Mouse (Mus musculus) left cerebral cortex, postnatal 4 days (tissue): ENCODE measurements around the gene C9orf72. TPM values are rescaled to one million over a fixed set of nuclear protein-coding genes. Genes with fewer than 3 reads are reported as not detected.
"Not testable (repeated sequence)": the region's sequence is repeated elsewhere in the genome, so short reads cannot be mapped to it uniquely, and the experiment has no call there.

Source experiments
- DNase-seq: peaks from one replicate; pipeline ENCODE4 v3.0.0-alpha.2; 2022
- intact Hi-C: fragments of 180-260 bp; cut with DNase I; formaldehyde crosslinking; loops from one replicate; pipeline ENCODE4 v1.15.1; 2025
- total RNA-seq, 2 experiments: library from RNA; stranded (reverse); gene quantifications; 2 replicates each; pipeline ENCODE4 v1.2.3; 2021

Gene C9orf72
- total RNA-seq: 10 to 100 TPM; 44.3 to 47.0 TPM

DNA sequence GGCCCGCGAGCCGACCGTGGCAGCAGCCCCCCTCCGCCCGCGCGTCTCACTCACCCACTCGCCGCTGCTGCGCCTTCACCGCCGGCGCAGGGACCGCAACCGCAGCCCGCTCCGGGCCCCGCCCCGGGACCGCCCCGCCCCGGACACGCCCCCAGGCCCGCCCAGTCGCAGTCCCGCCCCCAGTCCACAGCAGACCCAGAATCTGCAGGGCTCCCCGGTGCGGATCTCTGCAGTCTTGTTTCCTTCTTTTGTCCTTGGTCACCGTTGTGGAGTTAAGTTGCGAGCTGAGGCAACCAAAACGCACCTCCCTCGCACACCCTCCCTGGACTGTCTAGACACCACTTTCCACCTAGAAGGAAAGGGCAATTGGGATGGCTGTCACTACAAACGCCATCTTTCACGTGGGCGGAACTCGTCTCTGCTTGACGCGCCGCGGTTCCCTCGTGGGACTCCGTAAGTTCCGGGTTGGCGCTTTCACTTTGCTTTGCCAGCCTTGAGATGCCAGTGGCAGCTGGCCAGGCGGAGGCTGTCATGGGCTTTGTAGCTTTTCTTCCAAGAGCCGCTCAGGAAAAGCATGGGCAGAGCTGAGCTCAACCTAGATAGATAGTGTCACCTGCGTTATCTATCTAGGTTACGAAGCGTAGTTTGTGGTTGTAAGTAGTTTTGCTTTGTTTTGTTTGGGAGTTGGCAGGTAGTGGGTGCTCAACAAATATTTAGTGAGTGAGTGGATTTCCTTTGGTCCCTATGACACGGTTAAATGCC is at the start of gene C9orf72:
C9orf72 (minus strand) TSS at position 442 of the 762 bp plus-strand sequence.
- peak; percentile 97 for DNase-seq
- intact Hi-C loops: no loop called here

- no peak for DNase-seq
- intact Hi-C loops: no loop called here
Observed at GRCm38 (mm10) chr4:35259006-35259405, 33.0 kb upstream of the C9orf72 start.

DNA sequence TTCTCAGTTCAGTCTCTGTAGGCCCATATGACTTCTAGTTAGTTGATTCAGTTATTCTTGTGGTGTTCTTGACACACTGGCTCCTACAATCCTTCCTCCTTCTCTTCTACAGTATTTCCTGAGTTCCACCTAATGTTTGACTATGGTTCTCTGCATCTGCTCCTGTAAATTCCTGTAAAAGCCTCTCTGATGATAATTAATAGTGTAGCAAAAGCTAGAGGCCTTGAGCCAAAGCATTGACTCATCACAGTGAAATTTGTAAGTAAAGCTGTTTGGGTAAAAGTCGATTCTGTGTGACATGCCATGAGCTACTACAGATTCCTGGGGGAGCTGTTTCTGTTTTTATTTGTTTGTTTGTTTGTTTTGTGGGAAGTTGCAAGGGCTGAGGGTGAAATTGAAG is 18.0 kb upstream of the C9orf72 start:
- DNase-seq: no peak

DNA sequence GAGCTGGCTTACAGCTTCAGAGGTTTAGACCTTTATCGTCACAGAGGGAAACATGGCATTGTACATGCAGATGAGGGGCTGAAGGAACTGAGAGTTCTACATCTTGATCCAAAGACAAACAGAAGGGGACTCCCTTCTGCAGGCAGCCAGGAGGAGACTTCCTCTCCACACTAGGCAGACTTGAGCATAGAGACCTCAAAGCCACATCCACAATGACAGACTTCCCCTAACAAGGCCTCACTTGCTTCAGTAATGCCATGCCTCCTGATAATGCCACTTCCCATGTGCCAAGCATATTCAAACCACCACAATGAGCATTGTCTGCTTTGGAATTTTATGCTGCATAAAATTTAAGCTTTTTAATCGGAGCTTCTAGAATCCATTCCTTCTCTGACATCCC is 15.8 kb upstream of the C9orf72 start:
- intact Hi-C loops: no loop called here

More for the DNA sequence above, 18.0 kb upstream of the C9orf72 start:
- intact Hi-C loops: no loop called here

GRCm38 (mm10) chr4:35238696-35239095 is 12.7 kb upstream of the C9orf72 start:
- intact Hi-C loops: no loop called here
- no peak for DNase-seq

More for the DNA sequence above, 15.8 kb upstream of the C9orf72 start:
- no peak for DNase-seq

DNA sequence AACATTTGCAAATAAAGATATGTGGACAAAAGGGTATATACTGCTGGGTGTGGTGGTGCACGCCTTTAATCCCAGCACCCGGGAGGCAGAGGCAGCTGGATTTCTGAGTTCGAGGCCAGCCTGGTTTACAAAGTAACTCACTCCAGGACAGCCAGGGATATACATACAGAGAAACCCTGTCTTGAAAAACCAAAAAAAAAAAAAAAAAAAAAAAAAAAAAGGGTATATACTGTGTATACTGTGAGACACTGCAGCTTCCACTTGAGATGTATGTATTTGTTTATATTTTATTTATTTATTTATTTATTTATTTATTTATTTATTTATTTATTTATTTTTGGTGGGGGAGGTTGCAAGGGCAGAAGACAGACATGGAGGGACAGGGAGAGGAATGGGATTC is 12.3 kb upstream of the C9orf72 start:
- intact Hi-C loops, DNase-seq: not testable (repeated sequence)

DNA sequence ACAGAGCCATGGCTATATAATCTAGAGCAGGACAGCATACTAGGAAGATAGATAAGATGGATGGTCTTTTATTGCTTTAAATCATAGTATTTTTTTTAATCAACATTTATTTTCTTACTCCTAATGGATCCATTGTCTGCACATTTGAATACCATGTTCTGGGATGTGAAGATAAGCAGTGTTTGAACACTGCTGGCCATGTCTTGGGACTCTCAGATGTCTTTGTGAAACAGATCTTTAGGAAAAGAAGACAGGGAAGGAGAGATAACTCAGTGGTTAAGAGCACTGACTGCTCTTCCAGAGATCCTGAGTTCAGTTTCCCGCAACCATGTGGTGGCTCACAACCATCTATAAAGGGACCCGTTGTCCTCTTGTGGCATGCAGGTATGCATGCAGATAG is 10.3 kb upstream of the C9orf72 start:
- no peak for DNase-seq
- intact Hi-C loops: no loop called here

DNA sequence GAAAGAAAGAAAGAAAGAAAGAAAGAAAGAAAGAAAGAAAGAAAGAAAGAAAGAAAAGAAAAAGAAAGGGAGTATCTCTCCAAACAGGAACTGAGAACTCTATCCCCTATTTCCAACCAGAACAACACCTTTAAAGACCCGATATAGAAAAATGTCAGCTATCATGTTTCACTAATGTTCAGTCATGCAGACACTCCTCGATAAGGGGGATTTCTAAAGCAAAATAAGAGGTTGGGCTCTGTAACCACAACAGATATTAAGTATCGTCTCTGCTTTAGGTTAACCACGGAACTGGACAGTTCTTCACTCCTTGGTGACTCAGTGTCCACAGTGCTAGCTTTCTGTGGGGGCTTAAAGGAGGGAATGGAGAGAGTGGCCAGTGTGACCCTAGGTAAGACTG is 2.3 kb upstream of the C9orf72 start:
- intact Hi-C loops: no loop called here
- no peak for DNase-seq

GRCm38 (mm10) chr4:35226496-35226992 is 569 bp upstream of the C9orf72 start:
- intact Hi-C loops: no loop called here
- no peak for DNase-seq

- intact Hi-C loops: no loop called here
- DNase-seq: peak; percentile 2
Observed at GRCm38 (mm10) chr4:35225141-35225733, 738 bp downstream of the C9orf72 start.

GRCm38 (mm10) chr4:35224101-35224500 is 1.9 kb downstream of the C9orf72 start:
- intact Hi-C loops: no loop called here
- no peak for DNase-seq

- DNase-seq: no peak
- intact Hi-C loops: no loop called here
Observed at GRCm38 (mm10) chr4:35223376-35223988, 2.5 kb downstream of the C9orf72 start.

DNA sequence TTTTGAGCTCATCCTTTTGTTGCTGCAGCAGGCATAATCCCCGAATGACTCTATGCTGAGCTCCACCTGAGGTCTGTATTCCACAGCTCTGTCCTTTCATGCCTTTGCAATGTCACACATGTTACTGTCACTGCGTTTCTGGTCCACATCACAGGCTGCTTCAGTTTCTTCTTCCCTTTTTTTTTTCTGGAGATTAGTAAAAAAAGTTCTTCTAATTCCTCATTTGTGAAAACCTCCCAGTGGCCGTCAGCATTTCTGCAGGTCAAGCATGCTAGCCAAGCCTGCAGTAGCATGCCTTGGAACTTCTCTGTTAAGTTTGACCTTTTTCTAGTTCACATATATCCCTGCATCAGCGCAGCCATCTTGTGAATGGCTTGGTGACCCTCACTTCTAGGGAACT is 4.1 kb downstream of the C9orf72 start:
- intact Hi-C loops: no loop called here
- DNase-seq: no peak

DNA sequence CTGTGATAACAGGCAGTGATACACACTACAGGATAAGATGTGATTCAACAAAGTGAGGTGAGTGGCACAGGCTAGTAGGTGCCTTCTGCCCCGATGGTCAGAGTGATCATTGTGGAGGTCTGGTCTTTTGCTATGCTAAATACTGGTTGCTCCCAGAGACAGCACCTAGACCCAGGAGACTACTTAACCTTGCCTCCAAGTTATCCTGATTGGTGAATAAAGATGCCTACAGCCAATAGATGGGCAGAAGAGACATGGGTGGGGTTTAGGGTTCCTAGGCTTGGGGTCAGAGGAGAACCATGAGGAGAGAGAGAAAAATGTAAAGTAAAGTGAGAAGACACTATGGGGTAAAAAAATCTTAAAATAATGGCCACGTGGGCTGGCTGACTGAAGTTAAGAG is 4.8 kb downstream of the C9orf72 start:
- intact Hi-C loops: no loop called here
- no peak for DNase-seq

- intact Hi-C loops: no loop called here
Observed at GRCm38 (mm10) chr4:35220108-35220731, 5.8 kb downstream of the C9orf72 start.

DNA sequence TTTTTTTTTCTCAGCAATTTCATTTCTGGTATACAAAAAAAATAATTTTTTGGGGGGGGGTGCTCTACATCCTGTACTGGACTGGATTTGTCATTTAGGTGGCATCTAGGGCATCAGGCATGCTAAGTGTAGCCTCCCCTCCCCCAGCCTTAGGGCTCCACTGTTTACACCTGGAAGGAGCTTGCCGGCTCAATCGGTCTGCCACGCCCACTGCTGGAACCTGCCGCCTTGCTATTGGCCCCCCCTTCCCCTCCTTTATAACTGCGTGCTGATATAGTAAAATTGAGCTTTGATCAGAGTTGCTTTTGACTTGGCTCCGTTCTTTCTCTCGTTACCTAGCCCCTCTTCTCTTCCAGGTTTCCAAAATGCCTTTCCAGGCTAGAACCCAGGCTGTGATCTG is 21.3 kb downstream of the C9orf72 start:
- no peak for DNase-seq
- intact Hi-C loops: no loop called here

More at GRCm38 (mm10) chr4:35220108-35220731, 5.8 kb downstream of the C9orf72 start:
- no peak for DNase-seq

- intact Hi-C loops: no loop called here
- DNase-seq: no peak
Observed at GRCm38 (mm10) chr4:35203724-35204123, 22.3 kb downstream of the C9orf72 start.

- intact Hi-C loops: no loop called here
- no peak for DNase-seq
Observed at GRCm38 (mm10) chr4:35201700-35202099, 24.3 kb downstream of the C9orf72 start.

GRCm38 (mm10) chr4:35192725-35193124 is 33.2 kb downstream of the C9orf72 start:
- intact Hi-C loops: loop anchor here (2.0 kb wide), 1 partner anchor 230 kb away; no protein-coding TSS in a partner anchor
- DNase-seq: no peak

DNA sequence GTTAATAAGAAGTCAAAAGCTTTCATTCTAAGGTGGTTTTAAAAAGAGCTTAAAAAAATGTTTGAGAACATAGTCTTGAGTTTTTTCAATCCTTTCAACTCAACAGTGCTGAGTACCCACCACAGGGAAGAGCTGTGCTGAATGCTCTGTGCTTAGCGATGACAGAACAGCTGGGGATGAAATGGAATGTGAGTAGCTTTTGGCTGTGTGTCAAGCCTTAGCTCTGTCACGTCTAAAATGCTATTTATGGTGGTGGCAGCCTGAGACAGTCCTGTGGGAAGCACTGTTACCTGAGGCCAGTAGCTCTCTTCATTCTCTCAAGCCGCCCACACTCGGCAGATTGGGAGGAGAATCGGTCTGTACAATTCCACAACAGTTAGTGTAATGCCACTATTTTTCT is 36.2 kb downstream of the C9orf72 start:
- intact Hi-C loops: no loop called here
- no peak for DNase-seq

GRCm38 (mm10) chr4:35187617-35188326 is 38.2 kb downstream of the C9orf72 start:
- intact Hi-C loops: no loop called here
- DNase-seq: no peak
